Mouse (Mus musculus) heart, embryonic 13.5 days (tissue): ENCODE measurements around the gene Iqsec1. TPM values are rescaled to one million over a fixed set of nuclear protein-coding genes. Genes with fewer than 3 reads are reported as not detected.

Experiments used
- ATAC-seq: fragments of 200-750 bp; cut with Nextera tagmentation; 2 replicates; pipeline ENCODE4 v1.8.0; 2017; ENCODE audit warnings: moderate TSS enrichment; ENCODE audit not compliant: insufficient number of reproducible peaks, low FRiP score, low TSS enrichment; ENCODE audit errors: extremely low read depth
- H3K27ac ChIP-seq: fragments of 300-500 bp; sonication (generic); replicated peaks from 2 replicates; pipeline ENCODE4 v1.5.1; 2015; ENCODE audit warnings: moderate library complexity, mild to moderate bottlenecking, inconsistent platforms
- H3K27me3 ChIP-seq: fragments of 300-500 bp; sonication (generic); replicated peaks from 2 replicates; pipeline ENCODE4 v1.6.1; 2015; ENCODE audit warnings: mild to moderate bottlenecking, inconsistent platforms
- H3K36me3 ChIP-seq: fragments of 300-500 bp; sonication (generic); 2 replicates; pipeline ENCODE4 v1.6.1; 2015; ENCODE audit warnings: mild to moderate bottlenecking, inconsistent platforms
- H3K4me1 ChIP-seq: fragments of 300-500 bp; sonication (generic); 2 replicates; pipeline ENCODE4 v1.6.1; 2015; ENCODE audit warnings: inconsistent platforms
- H3K4me2 ChIP-seq: fragments of 300-500 bp; sonication (generic); 2 replicates; pipeline ENCODE4 v1.6.1; 2015; ENCODE audit warnings: inconsistent platforms, mild to moderate bottlenecking, moderate library complexity
- H3K4me3 ChIP-seq: fragments of 300-500 bp; sonication (generic); 2 replicates; pipeline ENCODE4 v1.5.1; 2015; ENCODE audit warnings: moderate library complexity, mild to moderate bottlenecking, inconsistent platforms
- H3K9ac ChIP-seq: fragments of 300-500 bp; sonication (generic); 2 replicates; pipeline ENCODE4 v1.6.1; 2015; ENCODE audit warnings: inconsistent platforms, mild to moderate bottlenecking, moderate library complexity
- H3K9me3 ChIP-seq: fragments of 300-500 bp; sonication (generic); 2 replicates; pipeline ENCODE4 v1.6.1; 2016; ENCODE audit warnings: inconsistent platforms
- WGBS: fragments of 180-500 bp; shearing (Covaris S2); methylation state at CpG from one replicate; pipeline ENCODE4 v1.1.7; 2015; ENCODE audit warnings: mixed read lengths; 5-methylcytosine and 5-hydroxymethylcytosine counted together
- polyA plus RNA-seq: library from polyadenylated mRNA; unstranded; fragments of >200 nt; fragmentation: Nextera tagmentation; extraction: Ambion mirVana; gene quantifications from 2 replicates; pipeline ENCODE4 v1.2.1, GENCODE M21; 2015

Iqsec1 gene
- polyA plus RNA-seq, 1 experiment from 2014 or later = 13.5 TPM

- 70% methylated on average over 2 of the region's 2 CpGs for WGBS
- no peak overlapping the region for H3K4me2 ChIP-seq
Measured at GRCm38 (mm10) chr6:90701391-90701790, 287.1 kb downstream of the Iqsec1 start.

GRCm38 (mm10) chr6:90700737-90701136 lies 287.7 kb downstream of the Iqsec1 start:
- Histone ChIP-seq H3K4me1 (peaks cover 100% of the 10 kb centered on the region), H3K9me3 (no peaks in the 10 kb centered on the region), H3K27me3 (no peaks in the 10 kb centered on the region), H3K27ac (peak overlapping the region; percentile 97), H3K4me2 (no peak overlapping the region), H3K36me3 (no peaks in the 10 kb centered on the region), H3K4me3 (no peak overlapping the region), H3K9ac (peak overlapping the region; percentile 67; the same call in 1 of the 2 replicates)
- WGBS = 79% methylated on average over 2 of the region's 2 CpGs
- ATAC-seq = no peak

More at GRCm38 (mm10) chr6:90701391-90701790, 287.1 kb downstream of the Iqsec1 start:
- peaks cover 100% of the 10 kb centered on the region for H3K4me1 ChIP-seq
- H3K27ac ChIP-seq = peak overlapping the region; percentile 97
- H3K36me3 ChIP-seq = no peaks in the 10 kb centered on the region
- H3K4me3 ChIP-seq = no peak overlapping the region
- no peak for ATAC-seq
- no peaks in the 10 kb centered on the region for H3K9me3 ChIP-seq
- no peaks in the 10 kb centered on the region for H3K27me3 ChIP-seq
- H3K9ac ChIP-seq = no peak overlapping the region

- no peak overlapping the region for H3K4me2 ChIP-seq
- H3K27ac ChIP-seq = peak overlapping the region; percentile 97
- H3K4me3 ChIP-seq = no peak overlapping the region
- 38% methylated on average over 1 of the region's 1 CpGs for WGBS
- peak overlapping the region; percentile 67 for H3K9ac ChIP-seq
- H3K36me3 ChIP-seq = peaks cover 4% of the 10 kb centered on the region
- no peaks in the 10 kb centered on the region for H3K9me3 ChIP-seq
- H3K27me3 ChIP-seq = no peaks in the 10 kb centered on the region
- peaks cover 99% of the 10 kb centered on the region for H3K4me1 ChIP-seq
- ATAC-seq = no peak
Measured at GRCm38 (mm10) chr6:90700068-90700467, 288.4 kb downstream of the Iqsec1 start.

GRCm38 (mm10) chr6:90698843-90699242 lies 289.6 kb downstream of the Iqsec1 start:
- Histone ChIP-seq H3K4me1 (peaks cover 87% of the 10 kb centered on the region), H3K4me2 (peak overlapping the region; percentile 39), H3K36me3 (peaks cover 16% of the 10 kb centered on the region), H3K27ac (peak overlapping the region; percentile 97), H3K4me3 (no peak overlapping the region), H3K9me3 (no peaks in the 10 kb centered on the region), H3K27me3 (no peaks in the 10 kb centered on the region), H3K9ac (peak overlapping the region; percentile 67)
- WGBS = 22% methylated on average over 6 of the region's 6 CpGs
- no peak for ATAC-seq

- Histone ChIP-seq H3K27me3 (no peaks in the 10 kb centered on the region), H3K9me3 (no peaks in the 10 kb centered on the region), H3K36me3 (peaks cover 47% of the 10 kb centered on the region), H3K4me3 (no peak overlapping the region), H3K9ac (no peak overlapping the region), H3K4me2 (no peak overlapping the region), H3K27ac (peak overlapping the region; percentile 45), H3K4me1 (peaks cover 61% of the 10 kb centered on the region)
- no peak for ATAC-seq
- WGBS = 76% methylated on average over 1 of the region's 1 CpGs
Measured at GRCm38 (mm10) chr6:90695754-90696153, 292.7 kb downstream of the Iqsec1 start.

GRCm38 (mm10) chr6:90692404-90692803 lies 296.1 kb downstream of the Iqsec1 start:
- Histone ChIP-seq H3K9ac (no peak overlapping the region), H3K9me3 (no peaks in the 10 kb centered on the region), H3K4me3 (no peak overlapping the region), H3K27ac (no peak overlapping the region), H3K36me3 (peaks cover 80% of the 10 kb centered on the region), H3K4me2 (no peak overlapping the region), H3K27me3 (no peaks in the 10 kb centered on the region), H3K4me1 (peaks cover 58% of the 10 kb centered on the region)
- ATAC-seq = no peak
- WGBS = 72% methylated on average over 2 of the region's 2 CpGs

- Histone ChIP-seq H3K9ac (no peak overlapping the region), H3K4me1 (peaks cover 58% of the 10 kb centered on the region), H3K4me3 (no peak overlapping the region), H3K9me3 (no peaks in the 10 kb centered on the region), H3K27me3 (no peaks in the 10 kb centered on the region), H3K36me3 (peaks cover 85% of the 10 kb centered on the region), H3K27ac (no peak overlapping the region), H3K4me2 (no peak overlapping the region)
- no peak for ATAC-seq
- 67% methylated on average over 2 of the region's 2 CpGs for WGBS
Measured at GRCm38 (mm10) chr6:90691935-90692334, 296.6 kb downstream of the Iqsec1 start.

GRCm38 (mm10) chr6:90689500-90689899 lies 299.0 kb downstream of the Iqsec1 start:
- no peak for ATAC-seq
- WGBS = 56% methylated on average over 10 of the region's 10 CpGs
- H3K4me2 ChIP-seq = peak overlapping the region; percentile 49
- peaks cover 97% of the 10 kb centered on the region for H3K36me3 ChIP-seq
- no peaks in the 10 kb centered on the region for H3K27me3 ChIP-seq
- no peaks in the 10 kb centered on the region for H3K9me3 ChIP-seq
- H3K27ac ChIP-seq = peak overlapping the region; percentile 93
- H3K9ac ChIP-seq = peak overlapping the region; percentile 62
- no peak overlapping the region for H3K4me3 ChIP-seq
- peaks cover 62% of the 10 kb centered on the region for H3K4me1 ChIP-seq

GRCm38 (mm10) chr6:90688742-90689141 lies 299.7 kb downstream of the Iqsec1 start:
- H3K9ac ChIP-seq = peak overlapping the region; percentile 72
- H3K27me3 ChIP-seq = no peaks in the 10 kb centered on the region
- peak overlapping the region; percentile 49 for H3K4me2 ChIP-seq
- 29% methylated on average over 3 of the region's 3 CpGs for WGBS
- peak; percentile 43; the same call in 1 of the 2 replicates for ATAC-seq
- peaks cover 97% of the 10 kb centered on the region for H3K36me3 ChIP-seq
- H3K4me3 ChIP-seq = no peak overlapping the region
- peaks cover 70% of the 10 kb centered on the region for H3K4me1 ChIP-seq
- H3K9me3 ChIP-seq = no peaks in the 10 kb centered on the region
- peak overlapping the region; percentile 93 for H3K27ac ChIP-seq

GRCm38 (mm10) chr6:90688003-90688402 lies 300.5 kb downstream of the Iqsec1 start:
- H3K4me1 ChIP-seq = peaks cover 76% of the 10 kb centered on the region
- H3K9ac ChIP-seq = peak overlapping the region; percentile 72; the same call in 1 of the 2 replicates
- no peak for ATAC-seq
- H3K4me3 ChIP-seq = no peak overlapping the region
- H3K27me3 ChIP-seq = no peaks in the 10 kb centered on the region
- peak overlapping the region; percentile 93 for H3K27ac ChIP-seq
- H3K4me2 ChIP-seq = no peak overlapping the region
- H3K36me3 ChIP-seq = peaks cover 97% of the 10 kb centered on the region
- 92% methylated on average over 6 of the region's 6 CpGs for WGBS
- H3K9me3 ChIP-seq = no peaks in the 10 kb centered on the region

- H3K27ac ChIP-seq = no peak overlapping the region
- H3K36me3 ChIP-seq = peaks cover 91% of the 10 kb centered on the region
- no peak overlapping the region for H3K4me2 ChIP-seq
- no peak for ATAC-seq
- peaks cover 85% of the 10 kb centered on the region for H3K4me1 ChIP-seq
- no peaks in the 10 kb centered on the region for H3K9me3 ChIP-seq
- H3K27me3 ChIP-seq = no peaks in the 10 kb centered on the region
- H3K4me3 ChIP-seq = no peak overlapping the region
- no peak overlapping the region for H3K9ac ChIP-seq
- 87% methylated on average over 1 of the region's 1 CpGs for WGBS
Measured at GRCm38 (mm10) chr6:90686812-90687211, 301.7 kb downstream of the Iqsec1 start.

GRCm38 (mm10) chr6:90683831-90684532 lies 304.5 kb downstream of the Iqsec1 start:
- Histone ChIP-seq H3K4me2 (no peak overlapping the region), H3K36me3 (peaks cover 83% of the 10 kb centered on the region), H3K9ac (0 out of 2 replicates have a peak overlapping the region, but pooled peaks have one; percentile 26), H3K9me3 (no peaks in the 10 kb centered on the region), H3K4me3 (no peak overlapping the region), H3K27ac (peak overlapping the region; percentile 37; the same call in 1 of the 2 replicates), H3K4me1 (peaks cover 87% of the 10 kb centered on the region), H3K27me3 (no peaks in the 10 kb centered on the region)
- no peak for ATAC-seq
- 75% methylated on average over 3 of the region's 3 CpGs for WGBS
